Mouse (Mus musculus) CH12.LX (cell line): ENCODE measurements around the gene Gm45808. TPM values are rescaled to one million over a fixed set of nuclear protein-coding genes. Genes with fewer than 3 reads are reported as not detected.
"Not testable (repeated sequence)": the region's sequence is repeated elsewhere in the genome, so short reads cannot be mapped to it uniquely, and the experiment has no call there.

ENCODE experiments used
- DNase-seq: peaks from one replicate; pipeline ENCODE4 v3.0.0-alpha.2; 2013; ENCODE audit errors: extremely low read depth
- H3K27ac ChIP-seq: 2 replicates; pipeline ENCODE4 v1.5.1; 2012; ENCODE audit warnings: low read depth, mild to moderate bottlenecking, control low read depth, moderate library complexity; ENCODE audit not compliant: insufficient read depth
- H3K27me3 ChIP-seq: replicated peaks from 2 replicates; pipeline ENCODE3; 2012; ENCODE audit warnings: inconsistent platforms
- H3K36me3 ChIP-seq, 2 experiments: replicated peaks in 1 of 2; 2 replicates each; pipeline versions ENCODE3 to v1.6.1; 2012; ENCODE audit warnings: inconsistent platforms in 1 of 2, low read length in 1 of 2, mild to moderate bottlenecking in 1 of 2, mixed read lengths in 1 of 2, moderate library complexity in 1 of 2; ENCODE audit not compliant: control insufficient read depth in 1 of 2, insufficient read depth in 1 of 2
- H3K4me1 ChIP-seq, 2 experiments: 2 replicates each; pipeline ENCODE4 v1.6.1; 2012; ENCODE audit warnings: inconsistent platforms in 1 of 2, moderate library complexity in 1 of 2; ENCODE audit not compliant: insufficient read depth in 2 of 2, control insufficient read depth in 1 of 2
- H3K4me2 ChIP-seq: 2 replicates; pipeline ENCODE4 v1.6.1; 2012; ENCODE audit warnings: low read depth, mild to moderate bottlenecking, control low read depth; ENCODE audit not compliant: poor library complexity, insufficient read depth, severe bottlenecking
- H3K4me3 ChIP-seq, 3 experiments: fragments of 150-350 bp in 1 of 3; sonication (generic) in 1 of 3; replicated peaks in 1 of 3; 2 replicates each; pipeline versions ENCODE3 to v1.5.1; 2011 to 2012; ENCODE audit warnings: low read depth in 2 of 3, low read length in 2 of 3, mild to moderate bottlenecking in 2 of 3, moderate library complexity in 2 of 3, control low read depth in 1 of 3, improper control_type of control experiment in 1 of 3, inconsistent platforms in 1 of 3, mixed read lengths in 1 of 3; ENCODE audit not compliant: poor library complexity in 1 of 3
- H3K79me2 ChIP-seq: replicated peaks from 2 replicates; pipeline ENCODE4 v1.6.1; 2012; ENCODE audit warnings: mild to moderate bottlenecking, moderate library complexity; ENCODE audit not compliant: control insufficient read depth, poor library complexity, insufficient read depth, severe bottlenecking; ENCODE audit errors: extremely low read depth
- H3K9ac ChIP-seq: 2 replicates; pipeline ENCODE4 v1.6.1; 2012; ENCODE audit warnings: low read depth, mild to moderate bottlenecking, control low read depth, moderate library complexity; ENCODE audit not compliant: insufficient read depth
- H3K9me3 ChIP-seq: replicated peaks from 2 replicates; pipeline ENCODE3; 2012; ENCODE audit warnings: low read length, inconsistent platforms, mixed read lengths
- CHD1 ChIP-seq: IDR thresholded peaks from 2 replicates; pipeline ENCODE4 v1.6.1; 2012; ENCODE audit warnings: low read depth, low read length, improper control_type of control experiment, inconsistent platforms
- E2F4 ChIP-seq: IDR thresholded peaks from 2 replicates; pipeline ENCODE4 v1.6.1; 2011; ENCODE audit warnings: low read depth, low read length, improper control_type of control experiment; ENCODE audit not compliant: insufficient replicate concordance
- ELF1 ChIP-seq: IDR thresholded peaks from 2 replicates; pipeline ENCODE4 v1.6.1; 2014; ENCODE audit warnings: low read depth, mild to moderate bottlenecking, inconsistent platforms, low read length, improper control_type of control experiment
- HCFC1 ChIP-seq: IDR thresholded peaks from 2 replicates; pipeline ENCODE4 v1.6.1; 2012; ENCODE audit warnings: low read depth, mild to moderate bottlenecking, inconsistent platforms, low read length, improper control_type of control experiment
- JUN ChIP-seq: IDR thresholded peaks from 2 replicates; pipeline ENCODE4 v1.6.1; 2011; ENCODE audit warnings: low read depth, mild to moderate bottlenecking, low read length, improper control_type of control experiment, moderate library complexity; ENCODE audit not compliant: insufficient read depth
- NELFE ChIP-seq: IDR thresholded peaks from 2 replicates; pipeline ENCODE4 v1.6.1; 2011; ENCODE audit warnings: low read depth, low read length, improper control_type of control experiment
- NRF1 ChIP-seq: IDR thresholded peaks from 2 replicates; pipeline ENCODE4 v1.6.1; 2014; ENCODE audit warnings: low read depth, mild to moderate bottlenecking, inconsistent platforms, low read length, improper control_type of control experiment, moderate library complexity
- POLR2A ChIP-seq: IDR thresholded peaks from 2 replicates; pipeline ENCODE4 v1.6.1; 2011; ENCODE audit warnings: low read depth, mild to moderate bottlenecking, improper control_type of control experiment, low read length
- RAD21 ChIP-seq: IDR thresholded peaks from 2 replicates; pipeline ENCODE4 v1.6.1; 2011; ENCODE audit warnings: low read depth, mild to moderate bottlenecking, low read length, improper control_type of control experiment, moderate library complexity
- TBP ChIP-seq: conservative IDR thresholded peaks from 2 replicates; pipeline ENCODE4 v1.6.1; 2011; ENCODE audit warnings: low read depth, low read length, improper control_type of control experiment
- UBTF ChIP-seq: IDR thresholded peaks from 2 replicates; pipeline ENCODE4 v1.6.1; 2012; ENCODE audit warnings: low read depth, mild to moderate bottlenecking, inconsistent platforms, low read length, improper control_type of control experiment, moderate library complexity
- ZMIZ1 ChIP-seq: IDR thresholded peaks from 2 replicates; pipeline ENCODE4 v1.6.1; 2012; ENCODE audit warnings: low read depth, mild to moderate bottlenecking, inconsistent platforms, low read length, improper control_type of control experiment
- dilution Hi-C: fragments of 300-500 bp; cut with MboI; formaldehyde crosslinking; loops from 2 replicates; pipeline ENCODE4 v1.14.3; 2020; ENCODE audit warnings: low sequenced_read_pairs; ENCODE audit not compliant: extremely low pct_unique_long_range_greater_than_20kb, extremely low pct_ligation_motif_present
- in situ Hi-C: fragments of 300-500 bp; cut with MboI; formaldehyde crosslinking; loops from 3 replicates; pipeline ENCODE4 v1.14.3; 2019; ENCODE audit warnings: low sequenced_read_pairs, low pct_ligation_motif_present, low pct_unique_long_range_greater_than_20kb, mixed read lengths
- polyA plus RNA-seq: library from polyadenylated mRNA; unstranded; fragments of >175 nt; gene quantifications from 2 replicates; pipeline ENCODE4 v1.2.1, GENCODE M21; 2012; ENCODE audit warnings: low read depth; ENCODE audit not compliant: insufficient read length
- total RNA-seq, 2 experiments: library from RNA; depleted of rRNA; stranded (reverse); fragments of 300-350 nt in 1 of 2; fragments of >200 nt in 1 of 2; gene quantifications; 2 replicates each; pipeline ENCODE4 v1.2.3; 2012 to 2014

Gm45808 gene
- total and polyA plus RNA-seq, 3 experiments, result 0.85 to 5.0 TPM; not detected in 1

DNA sequence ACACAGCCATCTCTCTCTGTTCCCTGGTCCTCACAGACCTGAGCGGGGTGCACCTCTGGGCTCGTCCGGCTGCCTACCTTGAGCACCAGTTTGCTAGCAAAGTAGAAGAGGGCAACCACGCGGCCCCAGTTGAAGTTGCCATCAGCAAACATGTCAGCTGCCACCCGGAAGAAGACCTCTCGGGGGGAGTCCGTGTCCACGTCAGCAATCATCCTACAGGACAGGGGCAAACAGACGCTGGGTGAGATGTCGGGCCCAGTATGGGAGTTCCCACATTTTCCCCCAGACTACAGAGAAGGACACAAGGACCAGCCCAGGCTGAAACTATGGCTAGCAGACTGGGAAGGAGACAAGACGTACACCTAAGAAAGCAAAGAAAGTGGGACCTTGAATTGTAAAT is 21.5 kb downstream of the Gm45808 start:
- Histone ChIP-seq H3K27me3 (no peaks in the 10 kb centered on the region), H3K9me3 (peaks cover 3% of the 10 kb centered on the region), H3K9ac (peak overlapping the region; percentile 81), H3K36me3 (peaks cover 24 to 39% of the 10 kb centered on the region in 2 experiments), H3K4me2 (peak overlapping the region; percentile 78), H3K4me1 (peaks cover 16 to 39% of the 10 kb centered on the region in 2 experiments), H3K79me2 (peaks cover 30% of the 10 kb centered on the region), H3K4me3 (peak overlapping the region; percentile 73 to 81 (median 77)), H3K27ac (peak overlapping the region; percentile 40; the same call in 1 of the 2 replicates)
- in situ Hi-C loops (loop anchor here (5.0 to 10.0 kb wide), 2 partner anchors 97 to 220 kb away; partner anchors contain the start of gene Ntn5), dilution Hi-C loops (no loop called here)
- TF ChIP-seq CHD1 (peak; percentile 84), NELFE (peak; percentile 23; the same call in 1 of the 2 replicates), TBP (no peak), NRF1 (0 out of 2 replicates have a peak, but pooled peaks have one; percentile 6), POLR2A (no peak; the same call in 1 of the 2 replicates), ZMIZ1 (peak; percentile 1; the same call in 1 of the 2 replicates), HCFC1 (peak; percentile 56), ELF1 (peak; percentile 78), UBTF (peak; percentile 19; the same call in 1 of the 2 replicates), E2F4 (no peak), JUN (no peak)
- DNase-seq, result no peak

DNA sequence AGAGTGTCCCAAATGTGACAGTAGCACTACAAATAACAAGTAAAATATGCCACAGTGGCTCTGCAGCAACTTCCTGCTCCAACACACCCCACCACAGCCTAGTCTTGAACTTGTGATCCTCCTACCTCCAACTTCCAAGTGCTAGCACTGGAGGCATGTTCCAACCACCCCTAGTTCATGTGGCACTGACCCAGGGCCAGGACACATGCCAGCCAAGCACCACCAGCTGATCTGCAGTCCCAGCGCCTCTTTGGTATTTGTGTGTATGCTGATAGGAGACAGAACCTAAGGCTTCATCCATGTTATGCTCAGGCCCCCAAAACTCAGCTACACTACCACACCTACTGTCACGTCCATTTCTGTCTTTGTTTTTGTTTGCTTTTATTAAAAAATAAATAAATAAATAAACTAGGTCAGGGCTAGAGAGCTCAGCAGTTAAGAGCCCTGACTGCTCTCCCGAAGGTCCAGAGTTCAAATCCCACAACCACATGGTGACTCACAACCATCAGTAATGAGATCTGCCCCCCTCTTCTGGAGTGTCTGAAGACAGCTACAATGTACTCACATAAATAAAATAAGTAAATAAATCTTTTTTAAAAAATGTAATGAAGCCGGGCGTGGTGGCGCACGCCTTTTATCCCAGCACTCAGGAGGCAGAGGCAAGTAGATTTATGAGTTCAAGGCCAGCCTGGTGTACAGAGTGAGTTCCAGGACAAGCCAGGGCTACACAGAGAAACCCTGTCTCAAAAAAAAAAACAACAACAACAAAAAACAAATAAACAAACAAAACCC is 22.4 kb downstream of the Gm45808 start:
- dilution Hi-C loops, result no loop called here
- Histone ChIP-seq H3K4me2 (peak overlapping the region; percentile 78), H3K36me3 (peaks cover 24 to 39% of the 10 kb centered on the region in 2 experiments)

DNA sequence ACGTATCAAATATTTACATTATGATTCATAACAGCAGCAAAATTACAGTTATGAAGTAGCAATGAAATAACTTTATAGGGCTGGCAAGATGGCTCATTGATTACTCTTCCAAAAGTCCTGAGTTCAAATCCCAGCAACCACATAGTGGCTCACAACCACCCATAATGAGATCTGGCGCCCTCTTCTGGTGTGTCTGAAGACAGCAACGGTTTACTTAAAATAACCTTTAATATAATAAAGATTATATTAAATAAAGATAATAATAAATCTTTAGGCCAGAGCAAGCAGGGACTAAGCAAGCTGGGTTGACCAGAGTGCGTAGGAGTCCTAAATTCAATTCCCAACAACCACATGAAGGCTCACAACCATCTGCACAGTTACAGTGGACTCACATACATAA is 23.7 kb downstream of the Gm45808 start:
- H3K4me3 ChIP-seq, H3K27ac ChIP-seq: not testable (repeated sequence)
- peaks cover 16 to 41% of the 10 kb centered on the region in 2 experiments for H3K4me1 ChIP-seq

More for the DNA sequence above, 22.4 kb downstream of the Gm45808 start:
- DNase-seq, result no peak
- peaks cover 32% of the 10 kb centered on the region for H3K79me2 ChIP-seq
- peak overlapping the region; percentile 81 for H3K9ac ChIP-seq
- H3K27ac ChIP-seq, result no peak overlapping the region
- TF ChIP-seq RAD21, result no peak
- TF ChIP-seq POLR2A, result no peak
- peaks cover 2% of the 10 kb centered on the region for H3K9me3 ChIP-seq
- H3K27me3 ChIP-seq, result no peaks in the 10 kb centered on the region
- peak overlapping the region in 2 of 3 experiments; percentile 77 to 81 for H3K4me3 ChIP-seq
- in situ Hi-C loops, result loop anchor here (10.0 kb wide), 1 partner anchor 221 kb away; the partner anchor contains the start of gene Ntn5
- H3K4me1 ChIP-seq, result peaks cover 16 to 41% of the 10 kb centered on the region in 2 experiments

More for the DNA sequence above, 23.7 kb downstream of the Gm45808 start:
- H3K79me2 ChIP-seq, result peaks cover 43% of the 10 kb centered on the region
- dilution Hi-C loops, H3K9ac ChIP-seq, H3K4me2 ChIP-seq, H3K27me3 ChIP-seq, DNase-seq, H3K9me3 ChIP-seq: not testable (repeated sequence)
- peaks cover 33 to 49% of the 10 kb centered on the region in 2 experiments for H3K36me3 ChIP-seq
- in situ Hi-C loops, result loop anchor here (10.0 kb wide), 1 partner anchor 222 kb away; the partner anchor contains the start of gene Ntn5
